Mouse (Mus musculus) left cerebral cortex, postnatal 25 days (tissue): ENCODE measurements around the gene Wdr37. TPM values are rescaled to one million over a fixed set of nuclear protein-coding genes. Genes with fewer than 3 reads are reported as not detected.
"Not testable (repeated sequence)": the region's sequence is repeated elsewhere in the genome, so short reads cannot be mapped to it uniquely, and the experiment has no call there.

Experiments
- DNase-seq, 2 experiments: peaks; one replicate each; pipeline ENCODE4 v3.0.0; 2022; ENCODE audit warnings: low spot score in 2 of 2, mixed read lengths in 1 of 2
- intact Hi-C: fragments of 180-260 bp; cut with DNase I; formaldehyde crosslinking; loops from one replicate; pipeline ENCODE4 v1.15.1; 2025
- total RNA-seq, 2 experiments: library from RNA; stranded (reverse); gene quantifications; 2 replicates each; pipeline ENCODE4 v1.2.3; 2021

Gene Wdr37
- total RNA-seq, 2 experiments from 2014 or later, result 97.1 to 102 TPM

DNA sequence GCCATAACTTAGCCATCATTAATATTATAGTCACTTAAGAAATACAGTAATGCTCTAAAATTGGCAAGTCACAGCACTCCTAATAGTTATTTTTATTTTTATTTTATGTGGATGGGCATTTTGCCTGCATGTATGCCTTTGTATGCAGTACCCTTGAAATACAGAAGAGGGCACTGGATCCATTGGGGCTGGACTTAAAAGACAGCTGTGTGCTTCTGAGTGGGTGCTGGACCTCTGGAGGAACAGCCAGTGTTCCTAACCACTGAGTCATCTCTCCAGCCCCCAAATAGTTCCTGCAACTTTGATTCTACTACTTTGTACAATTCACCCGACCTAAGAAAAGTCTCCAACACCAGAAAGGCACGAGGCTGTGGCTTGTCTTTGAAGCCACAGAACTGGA, 24.0 kb downstream of the Wdr37 start:
- intact Hi-C loops, result no loop called here
- no peak for DNase-seq

DNA sequence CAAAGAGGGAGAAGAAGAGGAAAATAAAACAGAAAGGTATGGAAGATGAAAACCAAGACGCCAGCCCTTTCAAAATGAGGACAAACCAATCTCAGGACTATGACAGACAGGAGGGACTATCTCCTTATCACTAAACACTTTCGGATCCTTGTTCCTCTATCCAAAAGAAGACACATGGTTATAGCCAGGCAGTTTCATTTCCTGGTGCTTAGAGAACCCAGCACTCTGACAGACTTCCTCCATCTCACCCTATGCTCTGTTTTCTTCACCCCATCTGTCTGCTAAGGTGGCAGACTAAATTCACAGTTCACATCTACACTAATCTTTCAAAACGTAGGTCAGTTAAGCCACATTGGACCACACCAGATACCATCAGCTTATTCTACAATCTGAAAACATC, 29.4 kb downstream of the Wdr37 start:
- DNase-seq, result no peak
- intact Hi-C loops, result no loop called here

- DNase-seq, intact Hi-C loops: not testable (repeated sequence)
These were observed 29.9 kb downstream of the Wdr37 start for GRCm38 (mm10) chr13:8841846-8842245.

DNA sequence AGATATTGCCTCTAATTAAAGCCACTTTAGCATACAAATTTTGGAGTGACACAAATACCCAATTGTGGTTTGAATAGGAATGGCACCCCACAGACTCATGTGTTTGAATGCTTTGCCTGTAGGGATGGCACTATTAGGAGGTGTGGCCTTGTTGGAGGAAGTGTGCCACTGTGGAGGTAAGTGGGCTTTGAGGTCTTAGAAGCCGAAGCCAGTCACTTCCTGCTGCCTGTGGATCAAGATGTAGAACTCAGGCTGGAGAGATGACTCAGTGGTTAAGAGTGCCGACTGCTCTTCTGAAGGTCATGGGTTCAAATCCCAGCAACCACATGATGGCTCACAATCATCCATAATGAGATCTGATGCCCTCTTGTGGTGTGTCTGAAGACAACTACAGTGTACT, 30.8 kb downstream of the Wdr37 start:
- no peak for DNase-seq
- intact Hi-C loops, result no loop called here

DNA sequence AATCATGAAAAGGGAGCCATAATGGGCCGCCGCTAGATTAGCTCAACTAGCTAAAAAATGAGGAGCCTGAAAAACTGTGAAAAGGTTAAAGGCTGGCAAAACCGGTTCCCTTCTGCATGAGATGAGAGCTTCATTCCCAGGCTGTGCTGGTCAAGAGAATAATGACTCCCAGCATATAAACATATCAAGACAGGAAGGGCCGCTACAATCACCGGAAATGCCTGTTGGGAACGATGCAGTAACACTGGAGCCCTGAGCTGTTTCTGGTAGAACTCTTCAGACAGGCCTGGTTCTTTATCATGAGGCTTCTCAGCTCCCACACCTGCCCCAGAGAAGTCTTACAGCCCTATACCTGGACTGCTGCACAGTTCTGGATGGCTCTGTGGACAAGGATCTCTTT, 31.8 kb downstream of the Wdr37 start:
- no peak for DNase-seq
- intact Hi-C loops, result no loop called here

- intact Hi-C loops, result no loop called here
- DNase-seq, result no peak
These were observed 32.6 kb downstream of the Wdr37 start for GRCm38 (mm10) chr13:8839111-8839510.

DNA sequence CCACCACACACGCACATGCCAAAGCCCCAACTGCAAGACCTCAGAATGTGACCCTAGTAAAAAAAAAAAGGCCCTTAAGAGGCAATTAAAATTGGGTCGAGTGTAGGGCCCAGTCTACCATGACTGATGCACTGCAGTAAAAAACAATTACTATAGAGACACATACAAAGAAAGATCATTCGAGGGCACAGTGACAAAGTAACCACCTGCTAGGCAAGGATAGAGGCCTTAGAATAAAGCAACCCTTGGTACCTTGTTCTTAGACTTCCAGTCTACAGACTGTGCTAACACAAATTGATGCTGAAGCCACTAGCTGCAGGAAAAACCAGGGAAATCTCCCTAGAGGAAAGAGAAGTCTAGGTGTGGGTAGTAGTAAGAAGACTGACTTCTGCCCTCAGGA, 33.3 kb downstream of the Wdr37 start:
- intact Hi-C loops, result no loop called here
- DNase-seq, result no peak

GRCm38 (mm10) chr13:8834573-8834972, 37.1 kb downstream of the Wdr37 start:
- intact Hi-C loops, result no loop called here
- DNase-seq, result no peak

- no peak for DNase-seq
- intact Hi-C loops, result no loop called here
These were observed 40.0 kb downstream of the Wdr37 start for GRCm38 (mm10) chr13:8831546-8832251.

DNA sequence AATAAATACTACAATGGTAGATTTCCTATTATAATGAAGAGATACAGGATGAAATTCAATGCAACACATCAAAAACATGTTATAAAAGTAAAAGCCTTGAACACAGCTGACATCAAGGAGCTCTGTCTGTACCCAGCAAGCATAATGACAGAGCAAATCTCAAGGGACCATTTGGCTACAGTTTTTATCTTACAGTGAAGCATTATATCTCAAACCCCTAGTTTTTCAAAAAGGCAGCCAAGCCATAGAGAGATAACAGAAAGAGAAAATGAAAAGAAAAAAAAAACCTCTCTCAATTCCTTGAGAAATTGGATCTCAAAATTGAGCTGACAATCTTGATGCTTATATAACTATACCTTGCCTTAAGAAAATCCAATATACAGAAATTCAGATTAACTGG, 41.0 kb downstream of the Wdr37 start:
- intact Hi-C loops, result no loop called here
- no peak for DNase-seq

DNA sequence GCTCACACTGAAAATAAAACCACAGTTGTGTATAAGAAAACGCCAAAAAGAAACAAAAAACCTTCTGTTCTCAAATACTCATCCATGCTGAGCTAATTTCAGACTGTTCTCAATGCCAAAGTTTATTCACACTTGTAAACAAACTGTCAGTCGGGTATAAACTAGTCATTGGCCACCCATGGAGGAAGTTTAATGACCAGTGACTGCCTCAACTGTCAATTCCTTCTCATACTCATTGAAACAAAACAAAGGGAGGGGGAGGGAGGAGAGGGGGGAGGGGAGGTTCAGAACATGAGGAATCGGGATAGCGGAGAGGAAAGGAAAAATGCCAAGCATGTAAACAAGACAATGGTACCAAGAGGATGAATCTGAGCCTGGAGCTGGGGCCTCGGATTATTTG, 41.9 kb downstream of the Wdr37 start:
- DNase-seq, result no peak
- intact Hi-C loops, result no loop called here

GRCm38 (mm10) chr13:8828946-8829345, 42.8 kb downstream of the Wdr37 start:
- intact Hi-C loops, result no loop called here
- DNase-seq, result no peak

DNA sequence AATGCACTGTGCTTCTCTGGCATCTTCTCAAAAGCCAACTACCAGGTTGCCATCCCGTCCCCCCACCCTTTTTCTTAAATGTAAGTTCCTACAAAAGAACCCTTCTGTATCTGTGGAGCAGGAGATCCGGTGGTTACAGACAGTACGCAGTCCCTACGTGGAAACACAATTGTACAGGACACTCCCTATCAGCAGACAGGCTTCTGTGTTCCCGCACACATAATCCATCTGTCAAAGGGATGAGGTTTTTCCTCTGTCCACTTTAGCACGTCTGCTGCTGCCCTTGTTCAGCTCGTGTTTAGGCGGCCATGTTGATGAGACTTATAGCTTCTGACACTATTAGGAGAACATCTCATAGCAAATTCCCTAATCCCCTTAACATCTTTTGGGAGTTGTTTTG, 48.2 kb downstream of the Wdr37 start:
- intact Hi-C loops, result no loop called here
- no peak for DNase-seq

GRCm38 (mm10) chr13:8823120-8823519, 48.6 kb downstream of the Wdr37 start:
- intact Hi-C loops, result no loop called here
- no peak for DNase-seq

- intact Hi-C loops, result no loop called here
- no peak for DNase-seq
These were observed 49.5 kb downstream of the Wdr37 start for GRCm38 (mm10) chr13:8822201-8822600.

- intact Hi-C loops, result no loop called here
- no peak for DNase-seq
These were observed 65.8 kb downstream of the Wdr37 start for GRCm38 (mm10) chr13:8805931-8806330.

DNA sequence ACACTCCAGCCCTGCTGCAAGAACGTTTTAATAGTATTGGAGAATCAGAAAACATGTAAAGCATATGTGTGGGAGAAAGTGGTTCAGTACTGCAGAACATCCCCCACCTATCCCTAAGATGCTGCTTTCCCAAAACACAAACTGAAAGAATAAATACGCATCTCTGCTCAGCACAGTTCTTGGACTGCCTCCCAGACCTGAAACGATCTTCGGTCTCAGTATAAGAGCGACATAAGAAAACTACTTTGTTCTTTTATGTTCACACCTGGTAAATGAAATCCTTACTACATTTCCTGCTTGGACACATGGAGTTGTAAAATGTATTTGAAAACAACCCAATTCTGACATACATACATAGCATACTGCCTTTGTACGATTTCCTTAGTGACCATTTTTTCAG, 71.1 kb downstream of the Wdr37 start:
- intact Hi-C loops, result no loop called here
- peak in 1 of 2 experiments; percentile 25 for DNase-seq

GRCm38 (mm10) chr13:8793217-8793616, 78.5 kb downstream of the Wdr37 start:
- DNase-seq, result no peak
- intact Hi-C loops, result no loop called here

DNA sequence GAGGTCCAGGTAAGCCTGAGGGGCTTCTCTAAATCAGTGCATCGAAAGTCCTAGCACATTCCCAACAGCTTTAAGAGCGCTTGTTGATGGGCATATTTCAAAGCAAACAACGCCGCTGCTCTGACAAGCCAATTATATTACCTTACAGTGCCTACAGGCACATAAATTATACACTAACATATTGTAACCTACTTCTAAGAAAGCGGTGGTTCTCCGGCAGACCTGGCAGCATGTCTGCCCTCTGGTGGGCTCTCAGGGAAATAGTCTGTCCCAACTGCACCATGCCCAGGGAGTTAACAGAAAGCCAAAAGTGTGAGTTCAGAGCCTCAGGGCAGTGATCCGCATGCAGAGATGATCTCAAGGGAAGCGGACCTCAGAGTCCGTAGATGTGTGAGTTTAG, 86.5 kb downstream of the Wdr37 start:
- intact Hi-C loops, result no loop called here
- DNase-seq, result peak; percentile 75 to 76

GRCm38 (mm10) chr13:8784308-8785061, 87.2 kb downstream of the Wdr37 start:
- peak in 1 of 2 experiments; percentile 17 for DNase-seq
- intact Hi-C loops, result no loop called here

GRCm38 (mm10) chr13:8783686-8784307, 87.9 kb downstream of the Wdr37 start:
- intact Hi-C loops, result no loop called here
- DNase-seq, result no peak
